Mouse (Mus musculus) C2C12 (cell line): ENCODE measurements around the gene Dyrk1a. TPM values are rescaled to one million over a fixed set of nuclear protein-coding genes. Genes with fewer than 3 reads are reported as not detected.

ENCODE experiments used
- H3K27me3 ChIP-seq: one replicate; pipeline ENCODE4 v1.6.1; 2011; ENCODE audit not compliant: control insufficient read depth, insufficient read depth, insufficient read length
- H3K36me3 ChIP-seq: one replicate; pipeline ENCODE4 v1.6.1; 2011; ENCODE audit not compliant: control insufficient read depth, insufficient read depth
- H3K4me3 ChIP-seq: one replicate; pipeline ENCODE4 v1.5.1; 2011; ENCODE audit warnings: mild to moderate bottlenecking, control low read depth; ENCODE audit not compliant: poor library complexity, insufficient read depth, severe bottlenecking
- H3K79me2 ChIP-seq: one replicate; pipeline ENCODE4 v1.6.1; 2011; ENCODE audit not compliant: control insufficient read depth, insufficient read depth
- H3K79me3 ChIP-seq: one replicate; pipeline ENCODE4 v1.6.1; 2011; ENCODE audit warnings: low read depth, control low read depth
- H3ac ChIP-seq: one replicate; pipeline ENCODE3; 2011; ENCODE audit warnings: low read depth; ENCODE audit not compliant: control insufficient read depth, insufficient read length
- CEBPB ChIP-seq: IDR thresholded peaks from one replicate; pipeline ENCODE4 v1.6.1; 2011; ENCODE audit warnings: low read depth, mild to moderate bottlenecking, control low read depth, moderate library complexity
- CTCF ChIP-seq: IDR thresholded peaks from one replicate; pipeline ENCODE4 v1.5.1; 2011; ENCODE audit not compliant: control insufficient read depth, insufficient read depth, insufficient read length
- FOSL1 ChIP-seq: IDR thresholded peaks from one replicate; pipeline ENCODE4 v1.8.0; 2011; ENCODE audit warnings: mild to moderate bottlenecking, low read length; ENCODE audit not compliant: poor library complexity, insufficient read depth, severe bottlenecking
- MAX ChIP-seq: IDR thresholded peaks from one replicate; pipeline ENCODE4 v1.6.1; 2011; ENCODE audit warnings: mild to moderate bottlenecking, control low read depth
- MYOD1 ChIP-seq: IDR thresholded peaks from one replicate; pipeline ENCODE4 v1.6.1; 2011; ENCODE audit warnings: low read depth; ENCODE audit not compliant: control insufficient read depth, insufficient read length
- MYOG ChIP-seq: IDR thresholded peaks from one replicate; pipeline ENCODE4 v1.6.1; 2011; ENCODE audit not compliant: control insufficient read depth, insufficient read length; ENCODE audit errors: extremely low read depth
- USF1 ChIP-seq: IDR thresholded peaks from one replicate; pipeline ENCODE4 v1.6.1; 2011; ENCODE audit warnings: low read depth, mild to moderate bottlenecking, control low read depth, moderate library complexity
- polyA plus RNA-seq: library from polyadenylated mRNA; unstranded; fragments of >200 nt; fragmentation: generic; extraction: Trizol; gene quantifications from one replicate; pipeline ENCODE4 v1.2.1, GENCODE M21; 2012; ENCODE audit warnings: missing spikeins

Dyrk1a gene
- polyA plus RNA-seq, 1 experiment: 17.3 TPM

GRCm38 (mm10) chr16:94608706-94609594 lies 39.1 kb downstream of the Dyrk1a start:
- H3K79me2 ChIP-seq: peaks cover 100% of the 10 kb centered on the region
- no peak overlapping the region for H3K4me3 ChIP-seq
- TF ChIP-seq CTCF (no peak), USF1 (no peak), MAX (peak; percentile 27)
- no peak overlapping the region for H3ac ChIP-seq
- no peaks in the 10 kb centered on the region for H3K27me3 ChIP-seq
- peaks cover 8% of the 10 kb centered on the region for H3K36me3 ChIP-seq
- peaks cover 95% of the 10 kb centered on the region for H3K79me3 ChIP-seq

- H3K4me3 ChIP-seq: no peak overlapping the region
- H3K36me3 ChIP-seq: peaks cover 18% of the 10 kb centered on the region
- peaks cover 100% of the 10 kb centered on the region for H3K79me2 ChIP-seq
- peaks cover 88% of the 10 kb centered on the region for H3K79me3 ChIP-seq
- TF ChIP-seq FOSL1 (no peak), CTCF (no peak), MAX (no peak), CEBPB (no peak), MYOD1 (no peak), USF1 (no peak), MYOG (no peak)
- no peak overlapping the region for H3ac ChIP-seq
- no peaks in the 10 kb centered on the region for H3K27me3 ChIP-seq
Observed at GRCm38 (mm10) chr16:94612573-94612972, 42.8 kb downstream of the Dyrk1a start.

GRCm38 (mm10) chr16:94617255-94617654 lies 47.4 kb downstream of the Dyrk1a start:
- Histone ChIP-seq H3K27me3 (no peaks in the 10 kb centered on the region), H3ac (no peak overlapping the region), H3K36me3 (peaks cover 35% of the 10 kb centered on the region), H3K79me2 (peaks cover 100% of the 10 kb centered on the region), H3K4me3 (no peak overlapping the region), H3K79me3 (peaks cover 86% of the 10 kb centered on the region)
- TF ChIP-seq CEBPB (no peak), CTCF (no peak), USF1 (no peak), FOSL1 (no peak), MYOG (no peak), MYOD1 (no peak), MAX (no peak)

GRCm38 (mm10) chr16:94618543-94618942 lies 48.7 kb downstream of the Dyrk1a start:
- Histone ChIP-seq H3K4me3 (no peak overlapping the region), H3K79me3 (peaks cover 86% of the 10 kb centered on the region), H3K36me3 (peaks cover 29% of the 10 kb centered on the region), H3K79me2 (peaks cover 100% of the 10 kb centered on the region), H3ac (no peak overlapping the region), H3K27me3 (no peaks in the 10 kb centered on the region)
- TF ChIP-seq FOSL1 (no peak), MYOG (no peak), MAX (no peak), CEBPB (no peak), CTCF (no peak), MYOD1 (no peak)

GRCm38 (mm10) chr16:94619301-94619700 lies 49.5 kb downstream of the Dyrk1a start:
- Histone ChIP-seq H3K79me3 (peaks cover 86% of the 10 kb centered on the region), H3K79me2 (peaks cover 100% of the 10 kb centered on the region), H3K36me3 (peaks cover 28% of the 10 kb centered on the region), H3K4me3 (no peak overlapping the region), H3ac (no peak overlapping the region), H3K27me3 (no peaks in the 10 kb centered on the region)
- TF ChIP-seq CEBPB (no peak), MYOG (no peak), CTCF (no peak), USF1 (no peak), MYOD1 (no peak), FOSL1 (no peak)

GRCm38 (mm10) chr16:94624871-94625270 lies 55.1 kb downstream of the Dyrk1a start:
- H3K27me3 ChIP-seq: no peaks in the 10 kb centered on the region
- H3ac ChIP-seq: no peak overlapping the region
- H3K79me2 ChIP-seq: peaks cover 100% of the 10 kb centered on the region
- H3K36me3 ChIP-seq: peaks cover 16% of the 10 kb centered on the region
- H3K4me3 ChIP-seq: no peak overlapping the region
- no peak for TF ChIP-seq CEBPB
- no peak for TF ChIP-seq MYOG
- peaks cover 94% of the 10 kb centered on the region for H3K79me3 ChIP-seq
